Mouse (Mus musculus): ENCODE results near the gene Ncf4.
"Not testable (repeated sequence)": the region's sequence is repeated elsewhere in the genome, so short reads cannot be mapped to it uniquely, and the experiment has no call there.

Ncf4 gene

DNA sequence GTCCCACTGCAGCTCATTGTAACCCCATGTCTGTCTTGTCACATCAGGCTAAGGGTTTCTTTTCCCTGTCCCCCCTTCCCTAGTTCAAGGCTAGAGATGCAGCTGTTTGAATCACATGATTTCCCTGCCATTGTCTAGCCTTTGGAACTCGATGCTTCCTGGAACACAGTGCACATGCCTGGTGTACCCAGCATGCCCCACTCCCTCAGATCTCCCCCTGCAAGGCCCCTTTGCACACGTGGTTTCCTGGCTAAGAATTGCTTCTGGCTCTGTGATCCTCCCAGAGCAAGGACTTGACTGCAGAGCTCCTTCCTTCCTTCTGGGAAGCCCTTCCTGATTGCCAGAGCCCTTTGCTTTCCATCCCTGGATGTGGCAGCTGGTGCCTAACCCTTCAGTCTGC lies 48.6 kb downstream of the Ncf4 start:
- CTCF ChIA-PET, POLR2A ChIA-PET: not testable (repeated sequence)

DNA sequence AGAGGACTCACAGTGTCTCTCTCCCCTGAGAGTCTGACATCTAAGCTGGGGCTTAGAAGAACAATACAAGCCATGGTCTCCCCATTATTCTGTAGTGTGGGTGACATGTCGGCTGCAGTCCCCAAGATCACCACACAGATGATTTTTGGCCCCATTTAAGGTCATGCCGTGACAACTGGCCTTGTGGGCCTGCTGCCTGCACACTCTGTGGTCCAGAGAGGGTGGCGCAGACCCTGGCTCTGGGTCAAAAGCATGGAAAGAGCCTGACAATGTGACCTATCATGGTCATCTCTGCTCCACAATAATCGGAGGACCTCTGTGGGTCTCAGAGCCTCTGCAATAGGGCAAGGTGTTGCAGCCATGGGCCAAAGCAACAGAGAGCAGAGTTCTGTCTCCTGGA lies 49.1 kb downstream of the Ncf4 start:
- POLR2A ChIA-PET = no interaction called here
- CTCF ChIA-PET = no interaction called here

DNA sequence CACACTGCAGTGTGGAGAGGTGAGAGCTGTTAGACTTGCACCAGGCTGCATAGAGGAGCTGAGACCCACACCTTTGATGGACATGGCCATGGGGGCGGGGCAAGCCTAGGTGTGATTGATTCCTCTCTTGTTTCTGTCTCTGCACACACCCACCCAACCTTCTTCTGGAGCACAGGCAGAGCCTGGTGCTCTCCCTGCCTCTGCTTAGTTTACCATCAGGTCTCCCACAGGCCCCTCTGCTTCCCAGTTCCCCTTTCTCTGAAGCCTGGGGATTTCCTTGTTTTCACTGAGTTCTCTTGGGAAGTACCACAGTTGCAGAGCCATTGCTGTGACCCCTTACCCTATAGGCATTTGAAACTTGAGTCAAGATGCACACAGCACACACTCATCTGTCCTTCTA lies 54.0 kb downstream of the Ncf4 start:
- ChIA-PET CTCF (no interaction called here), POLR2A (interaction anchor here in 1 of 4 experiments (0.8 kb wide), 1 partner anchor 293 kb away, joined by 3 read pairs; no protein-coding TSS in a partner anchor)

DNA sequence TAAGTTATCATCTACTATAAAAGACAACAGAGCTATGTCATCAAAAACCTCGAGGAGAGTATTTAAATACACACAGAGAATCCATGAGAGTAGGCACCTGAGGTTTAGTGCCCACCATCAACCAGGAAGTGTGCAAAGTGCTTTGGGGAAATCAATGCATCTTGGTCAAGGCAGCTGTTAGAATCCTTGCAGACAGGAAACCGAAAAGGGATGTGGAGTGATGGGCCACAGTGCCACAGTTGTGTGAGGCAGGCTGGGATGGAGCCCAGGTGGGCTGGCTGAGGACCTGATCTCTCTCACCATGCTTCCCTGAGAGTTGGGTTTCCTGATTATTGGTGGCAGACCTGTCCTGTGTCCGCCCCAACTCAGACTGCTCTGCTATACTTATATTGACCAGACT lies 55.0 kb downstream of the Ncf4 start:
- POLR2A ChIA-PET = no interaction called here
- CTCF ChIA-PET = no interaction called here

DNA sequence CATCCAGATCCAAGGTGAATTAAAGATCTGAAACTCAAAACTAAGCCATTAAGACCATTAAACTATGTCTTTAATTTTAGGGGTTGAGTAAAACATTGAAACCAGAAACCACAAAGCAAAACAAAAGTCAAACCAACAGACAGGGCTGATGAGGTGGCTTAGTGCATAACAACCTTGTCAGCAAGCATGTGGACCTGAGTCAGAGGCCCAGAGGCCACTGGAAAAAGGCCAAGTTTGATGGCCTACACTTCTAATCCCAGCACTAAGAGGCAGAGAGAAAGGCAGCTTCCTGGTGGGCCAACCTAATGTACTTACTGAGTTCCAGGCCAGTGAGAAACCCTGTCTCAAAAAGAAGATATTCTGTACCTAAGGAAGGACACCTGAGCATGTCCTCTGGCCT lies 56.2 kb downstream of the Ncf4 start:
- POLR2A ChIA-PET = no interaction called here
- CTCF ChIA-PET = no interaction called here

DNA sequence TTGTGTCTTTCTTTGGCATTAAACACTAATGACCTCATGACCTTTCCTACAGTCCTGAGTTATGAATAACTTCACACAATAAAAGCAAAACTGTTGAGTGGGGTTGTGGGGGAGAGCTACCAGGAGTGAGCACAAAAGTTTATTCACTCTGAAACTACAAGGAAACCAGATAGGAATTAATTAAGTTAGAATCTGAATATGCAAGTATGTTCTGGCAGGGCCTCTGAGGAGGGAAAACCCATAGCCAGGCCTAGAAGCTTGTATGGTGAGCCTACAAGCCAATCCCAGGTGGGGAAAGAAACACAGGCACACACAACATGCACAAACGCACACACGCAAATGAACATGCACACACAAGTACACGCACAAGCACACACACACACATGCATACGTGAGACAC lies 58.1 kb downstream of the Ncf4 start:
- POLR2A ChIA-PET = interaction anchor here in 2 of 4 experiments (0.6 kb wide), 2 partner anchors 26 to 33 kb away, joined by 4 to 9 read pairs; no protein-coding TSS in a partner anchor
- CTCF ChIA-PET = no interaction called here

DNA sequence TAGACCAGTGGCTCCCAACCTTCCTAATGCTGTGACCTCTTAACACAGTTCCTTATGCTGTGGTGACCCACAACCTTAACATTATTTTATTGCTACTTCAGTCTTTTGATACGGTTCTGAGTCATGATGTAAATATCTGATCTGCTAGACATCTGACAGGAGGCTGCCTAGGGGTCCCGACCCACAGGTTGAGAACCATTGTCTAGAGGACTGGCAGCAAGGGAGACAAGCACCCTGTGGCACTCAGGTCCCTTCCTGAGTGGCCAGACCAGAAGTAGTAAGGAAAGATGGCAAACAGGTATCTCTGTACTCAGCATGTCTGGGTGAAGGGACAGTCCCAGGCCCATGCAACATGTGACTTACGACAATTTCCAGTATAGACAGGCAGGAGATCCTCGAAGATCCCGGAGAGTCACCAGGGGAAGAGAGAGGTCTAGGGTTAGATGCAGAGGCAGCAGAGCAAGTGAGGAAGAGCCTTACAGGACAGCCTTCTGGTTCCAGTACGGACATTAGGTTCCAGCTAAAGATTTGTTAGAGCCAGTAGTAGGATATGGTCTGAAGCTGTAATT lies 59.1 kb downstream of the Ncf4 start:
- ChIA-PET POLR2A (no interaction called here), CTCF (interaction anchor here in 2 of 4 experiments (0.6 to 0.7 kb wide), 3 partner anchors 17 to 74 kb away, joined by 3 read pairs; no protein-coding TSS in a partner anchor)

DNA sequence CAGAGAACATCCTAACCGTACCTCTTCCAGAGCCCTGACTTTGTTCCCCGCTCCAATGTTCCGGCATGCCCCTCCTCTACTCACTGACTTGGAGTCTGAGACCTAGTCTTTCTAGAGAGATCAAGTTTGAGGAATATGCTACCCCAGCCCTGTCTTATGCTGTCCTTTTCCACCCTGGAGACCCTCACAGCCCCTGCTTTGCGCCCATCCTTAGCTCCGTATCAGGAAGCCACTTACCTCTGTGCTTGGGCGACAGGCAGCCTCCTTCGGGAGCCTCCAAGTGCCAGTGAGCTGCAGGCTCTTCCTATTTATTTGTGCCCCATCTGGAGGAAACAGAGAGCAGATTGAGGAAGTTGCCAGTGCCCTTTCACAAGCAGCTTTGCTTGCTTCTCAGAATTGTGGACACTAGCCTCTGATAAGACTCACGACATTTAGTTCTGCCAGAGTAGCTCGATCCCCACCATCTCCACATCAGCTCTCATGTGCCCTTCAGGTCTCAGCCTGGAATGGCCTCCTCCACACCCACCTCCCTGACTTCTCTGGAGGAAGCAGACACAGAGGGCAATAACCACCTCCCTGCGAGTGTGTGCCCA lies 60.8 kb downstream of the Ncf4 start, which contains the start of gene Csf2rb2:
Gene Csf2rb2, minus strand, starts transcription at position 381 of the 593 bp plus-strand sequence.
- ChIA-PET CTCF (interaction anchor here in 2 of 4 experiments (0.6 to 1.3 kb wide), 4 partner anchors 15 to 322 kb away, joined by 3 to 4 read pairs (median 4); no protein-coding TSS in a partner anchor), POLR2A (no interaction called here)

DNA sequence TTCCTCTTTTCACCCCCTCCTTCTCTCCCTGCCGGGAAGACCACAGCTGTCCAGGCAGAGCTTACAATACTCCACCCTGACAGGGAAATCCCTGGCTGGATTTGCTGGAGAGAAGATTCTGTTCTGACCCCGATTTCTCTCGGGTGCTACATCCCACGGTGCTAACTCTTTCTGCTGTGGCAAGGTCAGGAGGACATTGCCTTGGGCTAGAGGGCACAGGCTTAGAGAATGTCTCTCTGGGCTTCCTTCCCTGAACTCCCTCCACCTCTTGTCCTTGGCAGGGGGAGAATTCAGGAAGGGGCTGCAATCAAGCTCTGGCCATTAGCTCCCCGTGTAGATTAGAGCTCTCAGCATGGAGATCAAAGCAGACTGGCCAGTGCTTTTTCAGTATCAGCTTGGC lies 65.3 kb downstream of the Ncf4 start:
- ChIA-PET CTCF (interaction anchor here in 3 of 4 experiments (0.5 to 1.3 kb wide), 3 partner anchors 10 to 240 kb away, joined by 3 read pairs; no protein-coding TSS in a partner anchor), POLR2A (no interaction called here)

DNA sequence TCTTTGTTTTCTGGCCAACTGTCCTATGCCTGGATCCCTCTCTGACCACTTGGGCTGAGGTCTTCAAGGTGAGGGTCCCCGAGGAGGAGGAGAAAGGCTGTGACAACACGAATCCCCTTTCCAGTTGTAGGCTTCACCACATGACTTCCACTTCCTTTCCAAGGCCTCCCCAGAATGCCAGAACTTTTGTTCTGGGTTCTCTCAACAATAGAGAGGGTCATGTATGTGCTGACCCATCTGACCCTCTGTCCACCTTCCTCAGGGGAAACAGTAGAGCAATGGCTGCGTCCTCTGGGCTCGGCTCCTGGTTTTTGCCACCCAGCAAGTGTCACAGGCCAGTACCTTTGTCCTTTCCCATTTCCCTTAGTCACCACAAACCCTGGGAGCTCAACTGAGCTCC lies 66.4 kb downstream of the Ncf4 start:
- ChIA-PET CTCF (no interaction called here), POLR2A (no interaction called here)
